Mouse (Mus musculus) heart, postnatal 0 days (tissue): Measurements from ENCODE around the gene Hip1r.

Experiments
- CTCF ChIP-seq: IDR thresholded peaks from 2 replicates; pipeline ENCODE4 v1.5.1; 2016; ENCODE audit warnings: antibody characterized with exemption, control low read depth, low read depth
- EP300 ChIP-seq: IDR thresholded peaks from 2 replicates; pipeline ENCODE4 v1.6.1; 2016; ENCODE audit warnings: antibody characterized with exemption, low read depth

GRCm38 (mm10) chr5:123989941-123990885, 16.8 kb downstream of the Hip1r start:
- TF ChIP-seq EP300, result no peak
- TF ChIP-seq CTCF, result no peak
